Mouse (Mus musculus) myocyte (in vitro differentiated cells): ENCODE data around the gene Txndc2.

Source experiments
- CEBPB ChIP-seq: IDR thresholded peaks from 2 replicates; pipeline ENCODE4 v1.6.1; 2011; ENCODE audit warnings: mild to moderate bottlenecking, moderate library complexity; ENCODE audit not compliant: poor library complexity, insufficient read depth, severe bottlenecking
- MAX ChIP-seq: IDR thresholded peaks from one replicate; pipeline ENCODE4 v1.6.1; 2011; ENCODE audit warnings: low read depth, mild to moderate bottlenecking, control low read depth
- MYOG ChIP-seq, 3 experiments: IDR thresholded peaks; one replicate each; pipeline ENCODE4 v1.6.1; 2011; ENCODE audit warnings: control low read depth in 2 of 3, low read depth in 2 of 3, mild to moderate bottlenecking in 2 of 3; ENCODE audit not compliant: insufficient read length in 2 of 3, control insufficient read depth in 1 of 3, insufficient read depth in 1 of 3
- POLR2A ChIP-seq: IDR thresholded peaks from one replicate; pipeline ENCODE4 v1.6.1; 2011; ENCODE audit warnings: low read depth, mild to moderate bottlenecking, control low read depth, moderate library complexity; ENCODE audit not compliant: insufficient read length
- POLR2AphosphoS2 ChIP-seq: IDR thresholded peaks from one replicate; pipeline ENCODE4 v1.6.1; 2011; ENCODE audit warnings: low read depth, control low read depth; ENCODE audit not compliant: insufficient read length
- REST ChIP-seq: IDR thresholded peaks from one replicate; pipeline ENCODE4 v1.6.1; 2011; ENCODE audit warnings: mild to moderate bottlenecking, control low read depth, moderate library complexity; ENCODE audit not compliant: insufficient read depth, insufficient read length

GRCm38 (mm10) chr17:65647961-65648360 lies 6.0 kb upstream of the Txndc2 start:
- TF ChIP-seq MYOG (IDR thresholded peaks at IDR 0.05; ENCODE audit: control insufficient read depth in 1 of 3, insufficient read depth in 1 of 3, insufficient read length in 2 of 3, low read depth in 2 of 3) (no peak), POLR2A (no peak), MAX (no peak), POLR2AphosphoS2 (no peak), REST (no peak), CEBPB (no peak)
